Mouse (Mus musculus): ENCODE measurements around the gene Phf23.

Gene Phf23

DNA sequence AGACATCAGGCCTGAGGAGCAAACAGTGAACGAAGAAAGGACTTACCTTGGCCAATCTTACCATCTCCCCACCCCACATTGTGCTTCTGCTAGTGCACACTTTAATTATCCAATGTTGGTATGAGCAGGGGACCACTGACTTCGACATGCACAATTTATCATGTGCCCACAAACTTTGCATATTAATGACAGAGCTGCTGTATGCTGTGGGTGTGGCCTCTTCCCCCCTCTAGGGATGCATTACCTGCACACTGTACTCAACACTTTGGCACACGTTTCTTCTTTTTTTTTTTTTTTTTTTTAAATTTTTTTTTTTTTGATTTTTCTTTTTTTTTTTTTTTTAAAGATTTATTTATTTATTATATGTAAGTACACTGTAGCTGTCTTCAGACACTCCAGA lies 24.8 kb upstream of the Phf23 start:
- no peak for DNase-seq (ENCODE audit: low read depth)

DNA sequence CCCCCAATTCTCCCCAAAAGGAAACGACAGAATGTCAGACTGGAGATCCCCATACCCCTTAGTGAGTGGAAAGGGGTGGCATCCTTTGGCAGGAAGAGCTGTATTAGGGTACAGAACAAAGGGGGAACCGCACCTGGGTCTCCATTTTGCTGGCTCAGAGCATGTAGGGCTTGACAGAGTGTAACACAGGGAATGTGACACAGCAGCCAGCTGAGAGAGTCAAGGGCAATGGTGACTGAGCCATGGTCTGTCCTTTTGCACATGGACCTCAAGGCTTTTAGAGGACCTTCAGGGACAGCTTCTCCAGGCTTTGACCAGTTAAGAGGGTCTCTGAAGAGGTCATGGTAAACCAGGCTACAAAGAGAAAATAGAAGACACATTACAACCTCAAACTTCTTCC lies 20.7 kb upstream of the Phf23 start:
- no peak for DNase-seq (ENCODE audit: low read depth)

DNA sequence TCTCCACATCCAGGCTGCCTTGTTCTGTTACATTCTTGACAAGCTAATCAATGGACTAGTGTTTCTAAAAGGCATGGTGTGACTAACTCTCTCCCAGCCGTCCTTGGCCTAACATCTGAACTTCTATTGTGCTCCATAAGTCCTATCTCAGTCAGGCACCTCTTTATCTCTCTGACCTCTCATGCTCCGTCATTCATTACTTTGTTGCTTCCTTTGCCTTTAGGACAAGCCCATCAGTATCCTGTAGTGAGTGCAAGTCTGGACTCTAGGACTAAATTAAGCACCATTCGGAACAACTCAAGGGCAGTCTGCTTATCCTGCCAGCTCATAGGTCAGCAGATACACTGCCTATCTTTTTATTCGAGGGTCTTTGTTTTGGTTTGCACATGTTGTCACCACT lies 19.3 kb upstream of the Phf23 start:
- no peak for DNase-seq (ENCODE audit: low read depth)

DNA sequence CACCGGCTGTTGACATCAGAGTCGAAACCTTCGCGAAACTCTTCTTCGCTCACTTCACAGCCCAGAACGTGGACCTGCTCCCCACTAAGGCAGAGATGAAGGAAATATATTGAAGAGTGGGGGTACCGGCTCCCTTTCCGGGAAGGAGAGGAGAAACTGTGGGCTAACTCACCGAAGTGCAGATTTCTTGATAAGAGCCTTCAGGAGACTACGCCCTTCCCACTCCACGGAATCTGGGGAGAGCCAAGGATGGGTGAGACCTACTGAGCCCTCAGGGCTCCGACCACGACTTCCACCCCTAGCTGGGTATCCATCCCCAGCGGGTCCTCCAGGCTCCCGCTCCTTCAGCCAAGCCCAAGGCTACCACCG lies 15.8 kb upstream of the Phf23 start:
- DNase-seq (ENCODE audit: low read depth): no peak

DNA sequence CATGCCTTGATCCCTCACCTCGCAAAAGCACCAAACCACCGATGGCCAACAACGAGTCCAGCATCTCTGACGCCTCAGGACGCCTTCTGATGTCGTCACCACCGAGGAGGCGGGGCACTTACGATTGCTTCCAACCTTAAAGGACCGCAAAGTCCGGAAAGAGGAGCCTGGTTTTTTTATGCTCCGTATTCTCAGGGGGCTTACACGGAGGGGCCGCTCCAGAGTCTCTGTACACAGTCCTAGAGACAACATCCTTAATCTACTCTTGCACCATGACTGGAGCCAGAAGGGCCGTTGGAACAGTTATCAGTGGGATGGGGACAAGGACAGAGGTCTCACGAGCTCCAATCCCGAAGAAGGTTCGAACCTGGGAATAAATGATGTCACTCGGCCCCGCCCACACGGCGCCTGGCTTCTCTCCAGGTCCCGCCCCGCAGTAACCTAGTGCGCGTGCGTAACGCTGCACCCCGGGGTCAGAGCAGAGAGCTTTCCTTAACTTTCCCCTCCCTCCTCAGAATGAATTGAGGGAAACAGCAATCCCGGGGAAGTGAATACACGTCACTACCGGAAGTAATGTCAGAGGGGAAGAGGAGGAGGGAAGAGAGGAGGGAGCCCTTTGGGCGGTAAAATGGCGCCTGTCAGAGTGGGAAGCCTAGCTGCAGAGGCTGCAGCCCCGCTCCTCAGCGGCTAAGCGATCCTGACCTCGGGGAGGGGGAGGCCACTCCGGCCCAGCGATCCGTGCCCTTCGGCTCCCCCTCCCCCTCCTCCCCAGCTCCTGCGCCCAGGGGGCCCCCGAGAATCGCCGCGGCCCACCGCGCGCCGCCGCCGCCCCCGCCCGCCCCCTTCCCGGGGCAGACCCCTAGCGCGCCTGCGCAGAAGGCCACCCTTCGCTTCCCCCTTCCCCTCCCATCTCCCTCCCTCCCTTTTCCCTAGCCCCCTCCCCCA lies 15.1 kb upstream of the Phf23 start:
- DNase-seq (ENCODE audit: low read depth): peak; percentile 97

DNA sequence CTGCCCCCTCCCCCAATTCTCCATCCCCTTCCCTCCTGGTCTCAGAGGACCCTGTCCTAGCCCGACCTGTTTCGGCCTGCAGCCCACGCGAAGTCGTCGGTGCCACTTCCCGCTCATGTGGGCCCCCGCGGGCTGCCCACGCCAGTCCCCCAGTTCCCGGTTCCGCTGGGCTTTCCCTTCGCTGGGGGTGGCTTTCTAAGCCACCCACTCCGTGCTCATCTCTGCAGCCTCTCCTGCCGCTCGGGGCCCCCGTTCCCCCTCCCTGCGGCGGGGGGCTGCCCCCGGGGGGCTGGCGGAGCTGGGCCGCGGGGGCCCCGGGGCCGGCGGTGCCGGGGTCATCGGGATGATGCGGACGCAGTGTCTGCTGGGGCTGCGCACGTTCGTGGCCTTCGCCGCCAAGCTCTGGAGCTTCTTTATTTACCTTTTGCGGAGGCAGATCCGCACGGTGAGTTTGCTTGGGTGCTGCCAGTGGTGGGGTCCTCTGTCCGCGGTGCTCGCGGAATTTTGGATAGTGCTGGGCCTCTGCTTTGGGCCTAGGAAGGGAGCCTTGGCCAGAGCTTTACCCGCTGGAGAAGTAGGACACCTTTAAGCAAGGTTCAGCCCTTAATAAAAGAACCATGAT lies 14.3 kb upstream of the Phf23 start, which contains the start of gene Ctdnep1:
Ctdnep1 (plus strand) TSS at position 16 of the 622 bp plus-strand sequence.
- DNase-seq (ENCODE audit: low read depth): peak; percentile 79

DNA sequence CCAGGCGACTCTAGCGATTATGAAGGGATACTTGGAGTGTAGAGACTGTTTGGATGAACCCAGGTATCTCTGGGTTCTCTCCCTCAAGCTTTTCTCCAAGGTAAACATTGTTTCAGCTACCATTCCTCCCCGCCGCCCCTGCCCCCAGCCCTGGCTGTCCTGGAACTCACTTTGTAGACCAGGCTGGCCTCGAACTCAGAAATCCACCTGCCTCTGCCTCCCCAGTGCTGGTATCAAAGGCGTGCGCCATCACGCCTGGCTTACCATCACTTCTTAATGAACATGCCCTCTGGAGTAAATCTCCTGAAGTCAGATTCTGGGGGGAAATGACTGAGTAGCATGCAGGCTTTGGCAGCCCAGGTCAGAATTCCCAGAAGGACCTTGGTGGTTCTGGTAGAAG lies 13.4 kb upstream of the Phf23 start, which contains the start of gene Elp5:
Elp5 (minus strand) TSS at position 293 of the 400 bp plus-strand sequence.
- DNase-seq (ENCODE audit: low read depth): no peak

DNA sequence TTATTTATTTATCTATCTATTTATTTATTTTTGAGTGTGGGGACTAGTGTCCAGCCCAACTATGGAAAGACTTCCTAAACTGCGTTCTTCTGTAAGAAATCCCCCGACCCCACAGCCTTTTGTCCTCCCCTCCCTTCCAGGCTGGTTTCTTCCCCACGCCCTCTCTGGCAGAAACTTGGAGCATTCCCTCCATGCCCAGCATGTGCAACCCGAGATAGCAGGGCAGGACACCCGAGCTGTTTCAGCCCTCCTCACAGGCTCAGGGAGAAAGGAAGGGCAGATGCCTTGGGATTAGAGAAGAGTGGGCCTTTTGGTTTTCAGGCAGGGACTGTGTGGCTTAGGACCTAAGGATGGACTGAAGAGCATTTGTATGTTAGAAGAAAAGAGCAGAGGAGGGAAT lies 12.7 kb upstream of the Phf23 start:
- no peak for DNase-seq (ENCODE audit: low read depth)

DNA sequence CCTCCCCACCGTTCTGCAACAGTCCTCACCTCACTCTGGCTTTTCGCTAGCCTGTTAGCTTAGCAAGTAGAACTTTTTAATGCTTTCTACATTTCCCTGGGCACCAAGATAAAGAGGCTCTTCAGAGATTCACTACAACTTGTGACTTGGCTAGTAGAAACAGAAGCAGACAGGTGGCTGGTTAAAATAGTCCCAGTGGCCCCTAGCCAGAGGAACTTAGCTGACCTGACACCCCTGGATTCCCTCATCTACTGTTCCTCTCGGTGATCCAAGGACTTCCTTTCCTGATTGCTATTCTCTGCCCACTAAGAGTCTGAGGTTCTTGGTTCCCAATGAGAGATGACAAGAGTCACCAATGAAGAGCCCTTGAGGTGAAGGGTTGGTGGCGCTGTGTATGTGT lies 12.2 kb upstream of the Phf23 start:
- no peak for DNase-seq (ENCODE audit: low read depth)

DNA sequence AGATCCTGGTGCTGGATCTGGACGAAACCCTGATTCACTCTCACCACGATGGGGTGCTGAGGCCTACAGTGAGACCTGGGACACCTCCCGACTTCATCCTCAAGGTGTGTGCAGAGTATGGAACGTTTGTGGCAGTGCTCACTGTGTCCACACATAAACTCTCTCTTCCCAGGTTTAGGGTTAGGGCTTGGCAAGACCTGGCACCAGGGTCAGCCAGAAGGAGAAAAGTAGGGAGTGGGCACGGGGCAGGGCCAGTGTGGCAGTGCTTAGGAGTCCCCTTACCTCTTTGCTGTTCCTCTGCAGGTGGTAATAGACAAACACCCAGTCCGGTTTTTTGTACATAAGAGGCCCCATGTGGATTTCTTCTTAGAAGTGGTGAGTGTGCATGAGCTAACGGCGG lies 11.1 kb upstream of the Phf23 start:
- DNase-seq (ENCODE audit: low read depth): no peak

DNA sequence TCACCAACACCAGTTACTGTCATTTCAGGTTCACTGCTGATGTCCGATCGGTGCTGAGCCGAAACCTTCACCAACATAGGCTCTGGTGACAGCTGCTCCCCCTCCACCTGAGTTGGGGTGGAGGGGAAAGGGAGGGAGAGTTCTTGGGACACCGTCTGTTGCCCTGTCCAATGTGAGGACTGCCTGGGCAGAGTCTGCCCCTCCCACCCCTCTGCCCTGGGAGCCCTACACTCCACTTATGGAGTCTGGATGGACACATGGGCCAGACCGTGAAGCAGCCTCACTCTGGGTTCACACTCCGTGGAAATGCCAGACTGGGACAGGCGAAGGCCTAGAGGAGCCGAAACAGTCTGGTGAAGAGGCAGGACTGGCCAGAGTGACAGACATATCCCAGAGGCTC lies 5.6 kb upstream of the Phf23 start:
- no peak for DNase-seq (ENCODE audit: low read depth)

DNA sequence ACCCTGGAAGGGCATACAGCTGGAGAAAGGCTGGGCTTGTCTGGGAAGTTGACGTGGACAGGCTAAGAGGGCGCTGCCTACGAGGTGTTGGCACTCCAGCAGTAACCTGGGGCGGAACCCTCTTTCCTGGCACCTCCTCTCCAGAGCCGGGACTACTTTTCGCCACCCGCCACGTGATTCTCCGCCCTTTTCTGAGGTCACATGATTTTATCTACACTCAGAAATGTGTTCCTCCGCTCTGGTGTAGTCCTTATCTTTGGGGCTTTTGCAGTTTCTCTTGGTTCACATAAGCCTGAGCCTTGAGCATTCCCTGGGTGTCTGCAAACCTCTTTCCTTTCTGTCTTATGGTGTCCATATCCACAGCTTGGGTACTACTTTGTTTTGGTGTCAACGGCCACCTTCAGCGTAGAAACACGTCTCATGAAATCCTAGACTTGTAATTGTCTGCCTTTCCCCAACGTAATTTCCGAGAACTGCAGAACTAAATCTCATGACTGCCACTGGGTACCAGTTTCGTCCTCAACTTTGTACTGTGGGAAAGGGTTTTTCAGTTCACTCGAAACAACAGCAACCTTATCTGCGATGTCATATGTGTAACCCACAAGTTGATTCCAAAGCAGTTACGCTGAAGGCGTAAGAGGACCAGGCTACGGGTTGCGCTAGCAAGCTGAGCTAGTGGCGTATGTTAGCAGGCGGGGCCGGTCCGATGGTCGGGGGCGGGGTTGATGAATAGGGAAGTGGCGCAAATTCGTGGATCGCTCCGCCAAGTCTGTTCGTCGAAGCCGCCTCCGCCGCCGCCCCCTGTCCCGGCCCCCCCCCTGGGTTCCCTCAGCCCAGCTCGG lies 4.5 kb upstream of the Phf23 start, which contains the start of gene Gabarap:
Gabarap (plus strand) TSS at position 294 of the 842 bp plus-strand sequence.
- DNase-seq (ENCODE audit: low read depth): peak; percentile 99

DNA sequence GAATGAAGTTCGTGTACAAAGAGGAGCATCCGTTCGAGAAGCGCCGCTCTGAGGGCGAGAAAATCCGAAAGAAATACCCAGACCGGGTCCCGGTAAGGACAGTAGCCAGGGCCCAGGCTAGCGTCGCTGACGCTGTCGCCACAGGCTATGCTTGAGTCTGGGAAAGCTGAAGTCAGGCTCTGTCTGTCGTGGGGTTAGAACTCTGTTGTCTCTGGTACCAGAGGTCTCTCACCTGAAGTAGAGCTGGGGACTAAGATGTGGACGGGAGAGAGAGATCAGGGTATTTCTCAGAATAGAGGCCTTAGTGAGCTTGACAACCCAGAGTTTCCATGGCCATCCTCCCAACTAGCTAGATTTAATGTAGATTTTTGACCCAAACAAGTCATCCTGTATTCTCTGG lies 3.9 kb upstream of the Phf23 start:
- no peak for DNase-seq (ENCODE audit: low read depth)

DNA sequence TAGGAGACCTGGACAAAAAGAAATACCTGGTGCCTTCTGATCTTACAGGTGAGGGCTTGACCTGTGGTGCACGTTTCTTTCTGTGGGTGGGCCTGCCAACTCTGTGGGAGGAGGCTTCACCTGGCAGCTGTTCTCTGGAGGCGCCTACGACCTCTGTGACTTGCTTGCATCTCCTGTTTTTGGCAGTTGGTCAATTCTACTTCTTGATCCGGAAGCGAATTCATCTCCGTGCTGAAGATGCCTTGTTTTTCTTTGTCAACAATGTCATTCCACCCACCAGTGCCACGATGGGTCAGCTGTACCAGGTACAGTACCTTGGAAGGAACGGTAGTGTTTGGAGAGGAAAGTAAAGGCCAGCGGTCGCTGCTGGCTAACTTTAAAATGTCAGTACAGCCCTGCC lies 3.2 kb upstream of the Phf23 start:
- no peak for DNase-seq (ENCODE audit: low read depth)

DNA sequence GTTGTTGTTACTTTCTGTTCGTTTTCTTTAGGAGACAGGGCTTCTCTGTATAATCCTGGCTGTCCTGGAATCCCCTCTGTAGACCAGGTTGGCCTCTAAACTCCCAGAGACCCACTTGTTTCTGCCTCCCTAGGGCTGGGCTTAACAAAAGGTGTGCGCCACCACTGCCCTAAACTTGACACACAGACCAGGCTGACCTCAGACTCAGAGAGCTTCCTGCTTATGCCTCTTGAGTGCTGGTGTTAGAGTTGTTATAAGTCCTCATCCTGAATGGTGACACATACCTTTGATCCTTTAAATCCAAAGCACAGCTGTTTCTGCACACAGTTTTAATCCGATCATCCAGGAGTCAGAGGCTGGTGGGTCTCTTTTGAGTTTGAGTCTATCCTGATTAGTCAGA lies 2.6 kb upstream of the Phf23 start:
- DNase-seq (ENCODE audit: low read depth): no peak

DNA sequence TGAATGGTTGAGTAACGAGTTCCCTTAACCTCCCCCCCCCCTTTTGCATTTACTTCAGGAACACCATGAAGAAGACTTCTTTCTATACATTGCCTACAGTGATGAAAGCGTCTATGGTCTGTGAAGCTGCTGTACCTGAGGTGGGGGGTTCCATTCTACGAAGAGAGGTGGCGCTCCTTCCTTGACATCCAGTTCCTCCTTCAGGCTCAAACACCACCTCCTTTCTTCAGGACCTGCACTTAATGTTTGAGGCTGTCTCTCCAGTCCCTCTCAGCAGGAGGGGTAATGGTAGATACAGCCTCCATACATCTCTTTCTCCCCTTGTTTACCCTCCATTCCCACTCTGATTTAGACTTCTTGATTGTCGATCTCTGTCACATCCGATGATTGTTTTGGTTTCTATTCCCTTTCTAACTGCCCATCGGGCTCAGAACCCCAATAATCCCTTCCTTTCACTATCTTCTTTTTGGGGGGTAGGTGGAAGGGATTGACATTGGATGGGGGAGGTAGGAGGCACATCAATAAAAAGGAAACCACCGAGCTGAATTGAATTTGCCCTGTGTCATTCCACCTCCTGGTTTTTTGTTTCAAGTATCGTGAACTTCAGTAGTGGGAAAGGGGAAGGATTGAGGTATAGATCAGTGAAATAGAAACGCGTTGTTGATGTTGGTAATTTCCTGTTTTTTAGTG lies 1.0 kb upstream of the Phf23 start:
- peak; percentile 38 for DNase-seq (ENCODE audit: low read depth)

DNA sequence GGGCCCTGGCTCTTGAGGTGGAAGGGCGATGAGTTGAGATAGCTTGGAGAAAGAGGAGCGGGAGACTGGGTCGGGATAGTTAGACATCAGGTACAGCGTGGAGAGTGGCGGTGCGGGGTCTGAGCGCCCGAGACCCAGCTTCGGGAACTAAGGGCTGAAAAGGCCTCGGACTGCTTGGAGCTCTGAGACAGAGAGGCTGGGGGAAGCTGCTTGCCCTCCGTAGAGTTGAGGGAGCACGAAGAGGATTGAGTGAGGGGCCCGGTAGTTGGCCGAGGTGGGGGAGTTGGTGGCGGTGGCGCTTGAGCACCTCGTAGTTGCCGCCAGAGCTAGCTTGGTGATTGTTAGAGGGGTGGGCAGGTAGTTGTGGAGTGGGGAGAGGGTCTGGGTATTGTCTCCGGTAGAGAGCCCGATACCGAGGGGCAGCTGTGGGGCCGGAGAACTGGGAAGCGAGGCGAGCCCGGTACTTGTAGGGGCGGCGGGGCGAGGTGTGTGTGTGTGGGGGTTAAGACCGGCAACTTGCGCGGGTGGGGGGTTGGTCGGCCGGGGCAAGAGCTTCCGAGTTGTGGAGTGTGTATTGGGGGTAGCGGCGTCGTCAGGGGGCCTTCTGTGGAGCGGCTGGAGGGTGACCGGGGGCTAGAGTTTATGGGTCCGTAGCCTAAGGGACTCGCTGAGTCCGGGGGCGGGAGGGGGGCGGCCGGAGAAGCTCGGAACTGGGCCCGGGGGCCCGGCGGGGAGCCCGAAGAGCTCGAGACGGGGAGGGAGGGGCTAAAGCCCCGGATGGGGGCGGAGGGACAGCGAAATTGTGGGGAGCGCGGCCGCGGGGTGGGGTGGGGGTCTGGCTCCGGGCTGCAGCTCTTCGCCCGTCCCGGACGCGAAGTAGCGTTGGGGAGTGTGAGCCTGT lies 834 bp downstream of the Phf23 start:
- peak; percentile 84 for DNase-seq (ENCODE audit: low read depth)

DNA sequence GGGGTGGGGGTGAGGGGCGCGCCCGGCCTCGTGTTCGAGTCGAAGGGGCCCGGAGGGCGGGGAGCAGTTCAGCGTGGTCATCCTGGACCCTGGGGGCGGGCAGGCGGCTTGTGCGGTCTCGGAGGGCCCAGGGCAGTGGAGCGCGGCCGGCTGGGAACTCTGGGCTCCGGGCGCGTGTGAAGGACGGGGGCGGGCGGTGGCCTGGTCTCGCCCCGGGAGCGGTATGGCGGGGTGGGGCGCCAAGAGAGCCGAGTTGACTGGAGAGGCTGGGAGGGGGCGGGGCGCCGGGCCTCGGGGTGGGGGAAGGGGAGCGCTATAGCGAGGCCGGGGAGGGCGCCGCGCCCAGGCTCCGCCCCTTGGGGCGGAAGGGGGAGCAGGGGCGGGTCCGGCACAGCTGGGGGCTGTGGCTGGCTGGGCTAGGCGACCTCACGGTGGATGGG lies 1.5 kb downstream of the Phf23 start:
- peak; percentile 92 for DNase-seq (ENCODE audit: low read depth)

DNA sequence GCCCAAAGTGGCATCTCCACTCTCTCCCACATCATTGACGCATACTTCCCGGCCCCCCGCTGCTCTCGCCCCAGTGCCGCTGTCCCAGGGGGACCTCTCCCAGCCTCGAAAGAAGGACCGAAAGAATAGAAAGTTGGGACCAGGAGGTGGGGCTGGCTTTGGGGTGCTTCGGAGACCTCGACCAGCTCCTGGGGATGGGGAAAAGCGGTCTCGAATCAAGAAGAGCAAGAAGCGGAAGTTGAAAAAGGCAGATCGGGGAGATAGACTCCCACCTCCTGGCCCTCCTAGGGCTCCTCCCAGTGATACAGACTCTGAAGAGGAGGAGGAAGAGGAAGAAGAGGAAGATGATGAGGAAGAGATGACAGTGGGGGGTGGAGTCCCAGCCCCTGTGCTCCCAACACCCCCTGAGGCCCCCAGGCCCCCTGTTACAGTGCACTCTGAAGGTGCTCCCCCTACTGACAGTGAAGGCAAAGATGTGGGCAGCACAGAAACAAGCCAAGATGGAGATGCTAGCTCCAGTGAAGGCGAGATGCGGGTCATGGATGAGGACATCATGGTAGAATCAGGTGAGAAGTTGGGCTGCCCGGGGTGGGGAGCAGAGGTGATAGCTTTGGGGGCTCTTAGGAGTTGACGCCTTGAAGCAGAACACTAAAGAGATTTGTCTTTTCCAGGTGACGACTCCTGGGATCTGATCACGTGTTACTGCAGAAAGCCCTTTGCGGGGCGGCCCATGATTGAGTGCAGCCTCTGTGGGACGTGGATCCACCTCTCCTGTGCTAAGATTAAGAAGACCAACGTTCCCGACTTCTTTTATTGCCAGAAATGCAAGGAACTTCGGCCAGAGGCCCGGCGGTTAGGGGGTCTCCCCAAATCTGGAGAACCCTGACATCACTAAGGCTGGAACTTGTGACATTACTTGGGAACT lies 3.3 kb downstream of the Phf23 start:
- DNase-seq (ENCODE audit: low read depth): peak; percentile 49

DNA sequence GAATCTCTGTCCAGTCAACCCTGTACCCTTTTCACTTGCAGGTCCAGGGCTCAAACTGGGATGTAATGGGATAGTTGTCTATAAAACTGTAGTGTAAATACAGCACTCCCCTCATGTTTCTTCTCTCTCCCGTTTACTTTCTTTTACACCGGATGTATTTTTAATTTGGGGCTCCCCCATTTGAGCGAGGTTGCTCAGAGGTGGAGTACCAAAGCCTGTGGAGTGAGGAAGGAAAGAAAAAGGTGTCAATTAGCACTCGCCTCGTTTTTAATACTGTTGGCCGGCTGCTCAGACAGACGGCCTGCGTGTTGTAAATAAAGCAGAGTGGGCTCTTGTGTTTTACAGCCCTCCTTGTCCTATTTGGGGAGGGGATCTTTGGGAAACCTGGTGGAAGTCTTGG lies 4.1 kb downstream of the Phf23 start:
- peak; percentile 77 for DNase-seq (ENCODE audit: low read depth)

Data from induced T-regulatory cell, adult 2 months (primary cell).